ENCODE assay signal across 12 mouse cellular contexts in genomic region chr9:118608556-118608955, GRCm38 (mm10). TPM values are rescaled to one million over a fixed set of nuclear protein-coding genes. Genes with fewer than 3 reads are reported as not detected.
A peak's percentile ranks its signal among the peaks of the same experiment; 100 is the strongest.
DNase-seq lines count a peak whose midpoint lies in the region; ATAC-seq and TF ChIP-seq lines count a peak whose summit lies in the region.
"Had no signal": no experiment of that assay in that cellular context is flagged by ENCODE, and none has a peak within 500 bp of the region (broad histone marks: within the 10 kb centered on the region; RNA-seq: fewer than 3 reads in every experiment).

No protein-coding gene starts in this region.

- no peaks in the 10 kb centered on the region for H3K9me3 ChIP-seq in kidney, postnatal 0 days (replicated peaks; ENCODE audit: low read length)
- no peaks in the 10 kb centered on the region for H3K9me3 ChIP-seq in E14TG2a.4 (ENCODE audit: low read length)
- no peaks in the 10 kb centered on the region for H3K9me3 ChIP-seq in intestine, embryonic 14.5 days (ENCODE audit: control insufficient read depth, low read length)
- no peaks in the 10 kb centered on the region for H3K9me3 ChIP-seq in forebrain, embryonic 11.5 days (ENCODE audit: control insufficient read depth, low read length)
- no peaks in the 10 kb centered on the region for H3K9me3 ChIP-seq in forebrain, embryonic 12.5 days
- H3K9me3 ChIP-seq: midbrain, embryonic 12.5 days had no signal

- no peak for DNase-seq in kidney, postnatal 0 days (ENCODE audit: low spot score)
- DNase-seq in kidney, adult 18-20 months: no peak
- DNase-seq in ES-CJ7 (ENCODE audit: low read depth, low spot score): peak; percentile 49
- DNase-seq in intestine, embryonic 14.5 days (ENCODE audit: low spot score): no peak
- DNase-seq in forebrain, embryonic 11.5 days (ENCODE audit: low spot score): no peak
- no peak for DNase-seq in ovary, postnatal 36 days (ENCODE audit: low spot score)
- DNase-seq: adrenal gland, postnatal 25 days; cerebellum, postnatal 25 days had no signal

- peaks cover 24% of the 10 kb centered on the region; the same call in 1 of the 2 replicates for H3K4me1 ChIP-seq in kidney, postnatal 0 days (replicated peaks; ENCODE audit: insufficient read depth, low read length)
- peaks cover 58% of the 10 kb centered on the region for H3K4me1 ChIP-seq in E14TG2a.4 (replicated peaks; ENCODE audit: low read depth, low read length)
- H3K4me1 ChIP-seq in intestine, embryonic 14.5 days (replicated peaks; ENCODE audit: control insufficient read depth, insufficient read depth, low read length): peaks cover 17% of the 10 kb centered on the region
- peaks cover 4% of the 10 kb centered on the region; the same call in 1 of the 2 replicates for H3K4me1 ChIP-seq in forebrain, embryonic 11.5 days (replicated peaks; ENCODE audit: control insufficient read depth, insufficient read depth, low read length)
- H3K4me1 ChIP-seq in forebrain, embryonic 12.5 days: peaks cover 10% of the 10 kb centered on the region

- H3K27me3 ChIP-seq in kidney, postnatal 0 days (ENCODE audit: insufficient read depth, low read length): no peaks in the 10 kb centered on the region
- peaks cover 55% of the 10 kb centered on the region for H3K27me3 ChIP-seq in E14TG2a.4 (ENCODE audit: insufficient read depth, low read length)
- no peaks in the 10 kb centered on the region for H3K27me3 ChIP-seq in intestine, embryonic 14.5 days (replicated peaks; ENCODE audit: control insufficient read depth, insufficient read depth, low read length)
- H3K27me3 ChIP-seq in forebrain, embryonic 11.5 days (ENCODE audit: control insufficient read depth, insufficient read depth, low read length): peaks cover 44% of the 10 kb centered on the region
- H3K27me3 ChIP-seq in forebrain, embryonic 12.5 days: peaks cover 75% of the 10 kb centered on the region

- 0 out of 2 replicates have a peak overlapping the region, but pooled peaks have one; percentile 36 for H3K27ac ChIP-seq in kidney, postnatal 0 days
- no peak overlapping the region for H3K27ac ChIP-seq in intestine, embryonic 14.5 days (ENCODE audit: low read depth)
- H3K27ac ChIP-seq in forebrain, embryonic 11.5 days (ENCODE audit: low read depth, low read length): no peak overlapping the region
- H3K27ac ChIP-seq in forebrain, embryonic 12.5 days: no peak overlapping the region
- H3K27ac ChIP-seq: layer of hippocampus, adult 2 months; midbrain, embryonic 12.5 days had no signal

- H3K36me3 ChIP-seq in kidney, postnatal 0 days (ENCODE audit: insufficient read depth, low read length): no peaks in the 10 kb centered on the region
- no peaks in the 10 kb centered on the region for H3K36me3 ChIP-seq in E14TG2a.4 (ENCODE audit: insufficient read depth, low read length)
- no peaks in the 10 kb centered on the region for H3K36me3 ChIP-seq in intestine, embryonic 14.5 days (ENCODE audit: control insufficient read depth, insufficient read depth, low read length)
- no peaks in the 10 kb centered on the region for H3K36me3 ChIP-seq in forebrain, embryonic 11.5 days (ENCODE audit: control insufficient read depth, insufficient read depth, low read length)
- H3K36me3 ChIP-seq in forebrain, embryonic 12.5 days (replicated peaks): no peaks in the 10 kb centered on the region
- H3K36me3 ChIP-seq: midbrain, embryonic 12.5 days had no signal

- H3K4me3 ChIP-seq in kidney, postnatal 0 days (replicated peaks; ENCODE audit: low read depth, low read length): peak overlapping the region; percentile 14; the same call in 1 of the 2 replicates
- peak overlapping the region; percentile 29; the same call in 1 of the 2 replicates for H3K4me3 ChIP-seq in E14TG2a.4 (replicated peaks; ENCODE audit: low read length)
- H3K4me3 ChIP-seq in intestine, embryonic 14.5 days (ENCODE audit: low read depth, low read length): no peak overlapping the region
- H3K4me3 ChIP-seq in forebrain, embryonic 11.5 days (ENCODE audit: low read depth, low read length): no peak overlapping the region
- H3K4me3 ChIP-seq in forebrain, embryonic 12.5 days (replicated peaks): no peak overlapping the region
- H3K4me3 ChIP-seq: layer of hippocampus, adult 2 months; midbrain, embryonic 12.5 days had no signal

- H3K9ac ChIP-seq in kidney, postnatal 0 days (ENCODE audit: low read depth, low read length): no peak overlapping the region
- no peak overlapping the region for H3K9ac ChIP-seq in intestine, embryonic 14.5 days (ENCODE audit: low read length)
- H3K9ac ChIP-seq in forebrain, embryonic 11.5 days (ENCODE audit: low read length): no peak overlapping the region
- H3K9ac ChIP-seq in forebrain, embryonic 12.5 days: no peak overlapping the region
- H3K9ac ChIP-seq: midbrain, embryonic 12.5 days had no signal

- peak overlapping the region; percentile 93 for H3K4me2 ChIP-seq in kidney, postnatal 0 days (ENCODE audit: low read length)
- H3K4me2 ChIP-seq in intestine, embryonic 14.5 days (ENCODE audit: low read length): peak overlapping the region; percentile 79
- H3K4me2 ChIP-seq in forebrain, embryonic 11.5 days (ENCODE audit: low read depth, low read length, severe bottlenecking): no peak overlapping the region
- H3K4me2 ChIP-seq in forebrain, embryonic 12.5 days: no peak overlapping the region

- no peak for ATAC-seq in kidney, postnatal 0 days (replicated peaks; ENCODE audit: low FRiP score, low read depth)
- no peak for ATAC-seq in intestine, embryonic 14.5 days (replicated peaks; ENCODE audit: low FRiP score, low TSS enrichment, low read depth)
- no peak for ATAC-seq in forebrain, embryonic 11.5 days (replicated peaks; ENCODE audit: low FRiP score)
- no peak for ATAC-seq in forebrain, embryonic 12.5 days (ENCODE audit: low FRiP score)

- 45% methylated on average over 4 of the region's 4 CpGs for WGBS in kidney, postnatal 0 days
- WGBS in intestine, embryonic 14.5 days: 55% methylated on average over 4 of the region's 4 CpGs
- 47% methylated on average over 4 of the region's 4 CpGs for WGBS in forebrain, embryonic 11.5 days
- WGBS in forebrain, embryonic 12.5 days: 39% methylated on average over 4 of the region's 4 CpGs

- TF ChIP-seq CTCF in kidney, postnatal 0 days (IDR thresholded peaks at IDR 0.05; ENCODE audit: low read depth): no peak
- TF ChIP-seq CTCF in E14TG2a.4 (conservative IDR thresholded peaks at IDR 0.05; ENCODE audit: low read length): no peak

RNA-seq across cellular contexts. Expression of gene Itga9, which starts 2.1 kb away (rescaled TPM):
- polyA plus RNA-seq in kidney, postnatal 0 days (2015; fragmentation: Nextera tagmentation; extraction: Ambion mirVana): 21.4 and 23.2 TPM in 2 replicates
- 9.5 and 12.6 TPM in 2 replicates for polyA plus RNA-seq in intestine, embryonic 14.5 days (2014; fragmentation: Nextera tagmentation; extraction: Ambion mirVana)
- 6.3 and 7.1 TPM in 2 replicates for polyA plus RNA-seq in forebrain, embryonic 11.5 days (2014; fragmentation: Nextera tagmentation; extraction: Ambion mirVana)
- 4.9 and 7.7 TPM in 2 replicates for polyA plus RNA-seq in forebrain, embryonic 12.5 days (2016; fragmentation: Nextera tagmentation; extraction: Ambion mirVana)

Comparison
In these comparisons a context has a peak if more than half of its experiments do, and no peak if none do; other contexts are left out.
1. H3K4me2 ChIP-seq: peak in kidney, postnatal 0 days (single experiment) and intestine, embryonic 14.5 days (single experiment); none in forebrain, embryonic 11.5 days (single experiment) and forebrain, embryonic 12.5 days (single experiment).
2. H3K4me3 ChIP-seq: peak in kidney, postnatal 0 days (single experiment) and E14TG2a.4 (single experiment); none in intestine, embryonic 14.5 days (single experiment), forebrain, embryonic 11.5 days (single experiment) and forebrain, embryonic 12.5 days (single experiment).